Mouse (Mus musculus) lung, postnatal 10 days (tissue): ENCODE measurements around the gene Grin1.

Experiments
- DNase-seq: peaks from one replicate; pipeline ENCODE4 v3.0.0; 2021

The Grin1 gene

GRCm38 (mm10) chr2:25252331-25252730, 66.7 kb downstream of the Grin1 start:
- no peak for DNase-seq

GRCm38 (mm10) chr2:25246183-25247072, 72.6 kb downstream of the Grin1 start, which contains the start of gene AL732309.1:
TSS of gene AL732309.1 (minus strand) at chr2:25246863.
- no peak for DNase-seq

GRCm38 (mm10) chr2:25244144-25244543, 74.8 kb downstream of the Grin1 start:
- DNase-seq, result no peak

GRCm38 (mm10) chr2:25243342-25243741, 75.6 kb downstream of the Grin1 start:
- DNase-seq, result no peak

GRCm38 (mm10) chr2:25242101-25242506, 76.9 kb downstream of the Grin1 start, which contains the start of the genes Rnf208 and Cysrt1:
TSS of gene Rnf208 (plus strand) at chr2:25242255.
TSS of gene Cysrt1 (minus strand) at chr2:25242452.
- DNase-seq, result no peak

- DNase-seq, result no peak
Observed at GRCm38 (mm10) chr2:25241438-25241775, 77.6 kb downstream of the Grin1 start.
